ENCODE assay signal across 9 mouse cellular contexts in the genomic region with DNA sequence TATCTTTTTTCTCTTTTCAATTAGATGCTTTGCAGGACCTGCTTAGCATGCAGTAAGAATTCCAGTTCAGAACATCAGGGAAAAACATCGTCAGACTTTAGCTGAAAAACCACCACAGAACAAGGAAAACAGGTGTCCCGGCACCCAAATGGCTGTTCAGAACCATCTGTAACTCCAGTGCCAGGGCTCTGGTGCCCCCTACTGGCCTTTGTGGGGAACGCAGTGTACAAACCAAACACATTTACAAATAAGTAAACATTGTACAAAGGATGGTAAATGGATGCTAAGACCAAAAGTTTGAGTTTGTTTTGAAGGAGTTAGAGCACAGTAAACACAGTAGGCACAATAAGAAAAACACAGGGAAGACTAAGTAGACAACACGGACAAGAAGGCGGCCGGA.
DNase-seq lines count a peak whose midpoint lies in the region; ATAC-seq and TF ChIP-seq lines count a peak whose summit lies in the region.
"Had no signal": no experiment of that assay in that cellular context is flagged by ENCODE, and none has a peak within 500 bp of the region (broad histone marks: within the 10 kb centered on the region; RNA-seq: fewer than 3 reads in every experiment).

No protein-coding gene starts in this region.

- no peak for ATAC-seq in midbrain, postnatal 0 days (ENCODE audit: low FRiP score)
- no peak for ATAC-seq in midbrain, embryonic 14.5 days (ENCODE audit: low FRiP score, low TSS enrichment)

- TF ChIP-seq CTCF in gastrocnemius, adult 2 months (IDR thresholded peaks at IDR 0.05), result peak; percentile 79
- TF ChIP-seq CTCF in midbrain, postnatal 0 days (IDR thresholded peaks at IDR 0.05), result peak; percentile 61
- TF ChIP-seq CTCF in embryonic fibroblast, embryonic 13.5 days (IDR thresholded peaks at IDR 0.05; ENCODE audit: borderline replicate concordance, insufficient read depth, low read length), result 0 out of 2 replicates have a peak, but pooled peaks have one; percentile 37

- H3K36me3 ChIP-seq in midbrain, postnatal 0 days (ENCODE audit: insufficient read depth, low read length), result peaks cover 16% of the 10 kb centered on the region; the same call in 1 of the 2 replicates
- peaks cover 32% of the 10 kb centered on the region for H3K36me3 ChIP-seq in midbrain, embryonic 14.5 days (ENCODE audit: control insufficient read depth, insufficient read depth, low read length)

- intact Hi-C loops in gastrocnemius, adult 2 months (cut with DNase I), result loop anchor here (10.0 kb wide), 1 partner anchor 360 kb away; a partner anchor contains a TSS

- H3K27ac ChIP-seq in gastrocnemius, adult 2 months, result no peak overlapping the region
- H3K27ac ChIP-seq in midbrain, postnatal 0 days (ENCODE audit: low read depth, low read length), result no peak overlapping the region
- no peak overlapping the region for H3K27ac ChIP-seq in midbrain, embryonic 14.5 days (replicated peaks; ENCODE audit: low read depth, low read length)
- H3K27ac ChIP-seq in embryonic fibroblast, embryonic 13.5 days (ENCODE audit: insufficient read depth, low read length), result no peak overlapping the region
- H3K27ac ChIP-seq: neural tube, embryonic 15.5 days had no signal

- no peak overlapping the region for H3K9ac ChIP-seq in midbrain, postnatal 0 days (replicated peaks; ENCODE audit: low read length, poor library complexity, severe bottlenecking)
- H3K9ac ChIP-seq in midbrain, embryonic 14.5 days (replicated peaks; ENCODE audit: low read length), result no peak overlapping the region
- H3K9ac ChIP-seq: neural tube, embryonic 15.5 days had no signal

- no peaks in the 10 kb centered on the region for H3K27me3 ChIP-seq in midbrain, postnatal 0 days (ENCODE audit: insufficient read depth, low read length)
- no peaks in the 10 kb centered on the region for H3K27me3 ChIP-seq in midbrain, embryonic 14.5 days (ENCODE audit: control insufficient read depth, insufficient read depth, low read length)
- H3K27me3 ChIP-seq: neural tube, embryonic 15.5 days had no signal

- WGBS in midbrain, postnatal 0 days, result 88% methylated on average over 6 of the region's 6 CpGs
- 85% methylated on average over 6 of the region's 6 CpGs for WGBS in midbrain, embryonic 14.5 days

- no peaks in the 10 kb centered on the region for H3K4me1 ChIP-seq in midbrain, postnatal 0 days (ENCODE audit: insufficient read depth, low read length)
- H3K4me1 ChIP-seq in midbrain, embryonic 14.5 days (ENCODE audit: control insufficient read depth, insufficient read depth, low read length), result no peaks in the 10 kb centered on the region
- no peaks in the 10 kb centered on the region for H3K4me1 ChIP-seq in embryonic fibroblast, embryonic 13.5 days (ENCODE audit: control insufficient read depth, insufficient read depth, low read length)
- H3K4me1 ChIP-seq: neural tube, embryonic 15.5 days had no signal

- TF ChIP-seq POLR2A in embryonic fibroblast, embryonic 13.5 days (IDR thresholded peaks at IDR 0.05; ENCODE audit: low read depth, low read length), result no peak

- no peak overlapping the region for H3K4me3 ChIP-seq in gastrocnemius, adult 2 months
- H3K4me3 ChIP-seq in midbrain, postnatal 0 days (ENCODE audit: low read depth, low read length), result no peak overlapping the region
- H3K4me3 ChIP-seq in midbrain, embryonic 14.5 days (replicated peaks; ENCODE audit: low read depth, low read length), result no peak overlapping the region
- no peak overlapping the region for H3K4me3 ChIP-seq in embryonic fibroblast, embryonic 13.5 days (ENCODE audit: insufficient read depth, low read length)
- H3K4me3 ChIP-seq: neural tube, embryonic 15.5 days had no signal

- peak; percentile 22 for DNase-seq in gastrocnemius, adult 2 months
- DNase-seq in gastrocnemius, adult 18-20 months (ENCODE audit: low spot score), result no peak
- no peak for DNase-seq in midbrain, postnatal 0 days (ENCODE audit: low spot score)
- DNase-seq in midbrain, embryonic 14.5 days, result no peak
- peak; percentile 12 to 19 for DNase-seq in thymus, postnatal 36 days
- no peak for DNase-seq in ovary, postnatal 10 days (ENCODE audit: low spot score)
- no peak for DNase-seq in frontal cortex, adult 2 months (ENCODE audit: extremely low spot score in 1 of 2, low spot score in 1 of 2)

- no peaks in the 10 kb centered on the region for H3K9me3 ChIP-seq in midbrain, postnatal 0 days (ENCODE audit: low read length)
- no peaks in the 10 kb centered on the region for H3K9me3 ChIP-seq in midbrain, embryonic 14.5 days (ENCODE audit: control insufficient read depth, low read length)
- H3K9me3 ChIP-seq: neural tube, embryonic 15.5 days had no signal

- H3K4me2 ChIP-seq in midbrain, postnatal 0 days (ENCODE audit: low read depth, low read length, poor library complexity, severe bottlenecking), result no peak overlapping the region
- H3K4me2 ChIP-seq in midbrain, embryonic 14.5 days (ENCODE audit: low read length), result no peak overlapping the region
- H3K4me2 ChIP-seq: neural tube, embryonic 15.5 days had no signal

Comparison
In these comparisons a context has a peak if more than half of its experiments do, and no peak if none do; other contexts are left out.
1. DNase-seq: peak in gastrocnemius, adult 2 months (single experiment) and thymus, postnatal 36 days (2 of 2); none in gastrocnemius, adult 18-20 months (single experiment), midbrain, postnatal 0 days (single experiment), midbrain, embryonic 14.5 days (single experiment), ovary, postnatal 10 days (single experiment) and frontal cortex, adult 2 months (0 of 2).
2. Peak in every context shown above with its lines, with median percentiles within 50 percentile points of each other: CTCF ChIP-seq.